Mouse (Mus musculus) cerebellum, adult 9-11 months (tissue): ENCODE measurements around the gene Abcg2.

ENCODE experiments used
- DNase-seq: peaks from one replicate; pipeline ENCODE4 v3.0.0; 2022

Gene Abcg2

GRCm38 (mm10) chr6:58639391-58639790 is 55.1 kb downstream of the Abcg2 start:
- no peak for DNase-seq

- DNase-seq = peak; percentile 36
Observed at GRCm38 (mm10) chr6:58640333-58641018, 56.2 kb downstream of the Abcg2 start.

- DNase-seq = no peak
Observed at GRCm38 (mm10) chr6:58641056-58641799, 56.9 kb downstream of the Abcg2 start.

- DNase-seq = no peak
Observed at GRCm38 (mm10) chr6:58642191-58642590, 57.9 kb downstream of the Abcg2 start.

- no peak for DNase-seq
Observed at GRCm38 (mm10) chr6:58644586-58644985, 60.3 kb downstream of the Abcg2 start.

GRCm38 (mm10) chr6:58648100-58648749 is 63.9 kb downstream of the Abcg2 start:
- no peak for DNase-seq

GRCm38 (mm10) chr6:58650136-58650535 is 65.8 kb downstream of the Abcg2 start:
- no peak for DNase-seq

- no peak for DNase-seq
Observed at GRCm38 (mm10) chr6:58651038-58651437, 66.7 kb downstream of the Abcg2 start.

GRCm38 (mm10) chr6:58660951-58661575 is 76.7 kb downstream of the Abcg2 start:
- DNase-seq = no peak

- DNase-seq = no peak
Observed at GRCm38 (mm10) chr6:58677802-58678201, 93.5 kb downstream of the Abcg2 start.

- DNase-seq = no peak
Observed at GRCm38 (mm10) chr6:58678530-58678929, 94.2 kb downstream of the Abcg2 start.

- no peak for DNase-seq
Observed at GRCm38 (mm10) chr6:58691584-58691983, 107.3 kb downstream of the Abcg2 start.

- DNase-seq = no peak
Observed at GRCm38 (mm10) chr6:58694257-58694656, 109.9 kb downstream of the Abcg2 start.

- DNase-seq = no peak
Observed at GRCm38 (mm10) chr6:58694765-58695164, 110.4 kb downstream of the Abcg2 start.

GRCm38 (mm10) chr6:58710369-58710768 is 126.0 kb downstream of the Abcg2 start:
- no peak for DNase-seq

GRCm38 (mm10) chr6:58711909-58712308 is 127.6 kb downstream of the Abcg2 start:
- DNase-seq = no peak

GRCm38 (mm10) chr6:58733851-58734250 is 149.5 kb downstream of the Abcg2 start:
- no peak for DNase-seq

GRCm38 (mm10) chr6:58735090-58735489 is 150.8 kb downstream of the Abcg2 start:
- no peak for DNase-seq
